Mouse (Mus musculus): ENCODE measurements around the gene Tmem150b.

The Tmem150b gene

GRCm38 (mm10) chr7:4659911-4660443 is 65.1 kb downstream of the Tmem150b start:
- DNase-seq, result no peak

GRCm38 (mm10) chr7:4658912-4659551 is 66.0 kb downstream of the Tmem150b start, which contains the start of gene Ppp6r1:
TSS of gene Ppp6r1 (minus strand) at chr7:4659019.
- peak; percentile 94 to 98 for DNase-seq

- DNase-seq, result peak; percentile 19 to 38
Measured at GRCm38 (mm10) chr7:4658128-4658907, 66.7 kb downstream of the Tmem150b start.

GRCm38 (mm10) chr7:4657521-4658127 is 67.4 kb downstream of the Tmem150b start:
- DNase-seq, result no peak

All from cerebellum, postnatal 36 days (tissue).